Mouse (Mus musculus) lung, postnatal 0 days (tissue): ENCODE measurements around the gene Nostrin. TPM values are rescaled to one million over a fixed set of nuclear protein-coding genes. Genes with fewer than 3 reads are reported as not detected.

ENCODE experiments used
- ATAC-seq: fragments of 200-750 bp; cut with Nextera tagmentation; 2 replicates; pipeline ENCODE4 v1.8.0; 2017; ENCODE audit warnings: moderate library complexity
- DNase-seq: peaks from one replicate; pipeline ENCODE4 v3.0.0-alpha.2; 2016; ENCODE audit warnings: low spot score
- H3K27ac ChIP-seq: fragments of 300-500 bp; sonication (generic); 2 replicates; pipeline ENCODE4 v1.5.1; 2014; ENCODE audit warnings: antibody characterized with exemption, mild to moderate bottlenecking, low read length, mixed read lengths
- H3K27me3 ChIP-seq: fragments of 300-500 bp; sonication (generic); replicated peaks from 2 replicates; pipeline ENCODE4 v1.6.1; 2014; ENCODE audit warnings: low read length, mixed read lengths; ENCODE audit not compliant: insufficient read depth
- H3K36me3 ChIP-seq: fragments of 300-500 bp; sonication (generic); 2 replicates; pipeline ENCODE4 v1.6.1; 2014; ENCODE audit warnings: low read length, mixed read lengths; ENCODE audit not compliant: insufficient read depth
- H3K4me1 ChIP-seq: fragments of 300-500 bp; sonication (generic); 2 replicates; pipeline ENCODE4 v1.6.1; 2014; ENCODE audit warnings: antibody characterized with exemption, low read depth, low read length, mixed read lengths; ENCODE audit not compliant: insufficient read depth
- H3K4me2 ChIP-seq: fragments of 300-500 bp; sonication (generic); replicated peaks from 2 replicates; pipeline ENCODE4 v1.6.1; 2014; ENCODE audit warnings: low read depth, mild to moderate bottlenecking, low read length, moderate library complexity, mixed read lengths
- H3K4me3 ChIP-seq: fragments of 300-500 bp; sonication (generic); 2 replicates; pipeline ENCODE4 v1.5.1; 2014; ENCODE audit warnings: low read depth, low read length
- H3K9ac ChIP-seq: fragments of 300-500 bp; sonication (generic); replicated peaks from 2 replicates; pipeline ENCODE4 v1.6.1; 2014; ENCODE audit warnings: low read depth, mild to moderate bottlenecking
- H3K9me3 ChIP-seq: fragments of 300-500 bp; sonication (generic); 2 replicates; pipeline ENCODE4 v1.6.1; 2016; ENCODE audit warnings: low read length, mixed read lengths
- CTCF ChIP-seq: IDR thresholded peaks from 2 replicates; pipeline ENCODE4 v1.5.1; 2016; ENCODE audit warnings: antibody characterized with exemption, mild to moderate bottlenecking
- EP300 ChIP-seq: IDR thresholded peaks from 2 replicates; pipeline ENCODE4 v1.6.1; 2016; ENCODE audit warnings: antibody characterized with exemption, mild to moderate bottlenecking, control low read depth
- WGBS: fragments of 180-500 bp; shearing (Covaris S2); extraction: QIAGEN DNeasy Blood & Tissue Kit; methylation state at CpG from one replicate; pipeline ENCODE4 v1.1.7; 2014; 5-methylcytosine and 5-hydroxymethylcytosine counted together
- polyA plus RNA-seq: library from polyadenylated mRNA; unstranded; fragments of >200 nt; fragmentation: Nextera tagmentation; extraction: Ambion mirVana; gene quantifications from 2 replicates; pipeline ENCODE4 v1.2.1, GENCODE M21; 2015

Nostrin gene
- polyA plus RNA-seq, result 47.2 and 48.0 TPM in 2 replicates

DNA sequence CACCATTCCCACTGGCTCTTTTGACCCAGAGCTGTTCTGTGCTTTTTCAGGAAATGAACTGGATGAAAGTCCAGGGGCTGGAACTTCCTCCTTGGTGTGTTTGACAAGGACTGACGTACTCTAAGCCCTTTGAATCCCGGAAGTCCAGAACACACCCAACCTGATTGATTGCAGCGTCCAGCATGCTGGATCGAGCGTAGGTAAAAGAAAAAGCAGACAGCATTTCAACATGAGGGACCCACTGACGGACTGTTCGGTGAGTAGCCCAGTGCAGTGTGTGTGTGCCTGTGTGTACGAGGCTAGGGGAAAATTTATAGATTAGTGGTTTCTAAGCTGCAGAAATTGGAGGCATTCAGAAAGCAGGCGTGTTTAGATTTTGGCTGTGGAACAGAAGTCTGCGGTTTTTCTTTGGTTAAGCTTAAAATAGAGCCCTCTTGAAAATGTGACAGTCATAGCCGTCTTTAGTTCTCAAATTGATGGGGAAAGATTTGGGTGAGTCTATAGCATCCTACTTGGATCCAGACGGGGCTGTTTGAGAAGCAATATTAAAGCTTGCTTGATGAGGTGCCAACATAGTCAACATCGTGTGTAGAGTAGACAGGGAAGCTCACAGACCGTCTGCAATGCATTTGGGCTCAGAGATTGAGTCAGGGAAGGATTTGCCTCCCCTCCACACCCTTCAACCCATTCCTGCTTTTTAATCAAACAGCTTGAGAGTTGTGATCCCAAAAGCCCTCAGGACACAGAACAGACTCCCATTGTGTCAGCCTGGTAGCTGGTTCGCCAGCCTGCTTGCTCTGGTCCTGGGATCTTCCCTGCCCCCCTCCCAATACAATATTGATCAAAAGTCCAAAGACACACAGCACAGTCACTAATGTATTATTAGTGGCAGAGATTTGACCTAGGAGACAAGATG lies at the start of gene Nostrin:
Gene Nostrin (plus strand): TSS at position 140 of the 916 bp plus-strand sequence.
- WGBS, result 15% methylated on average over 15 of the region's 15 CpGs
- TF ChIP-seq CTCF, result no peak
- TF ChIP-seq EP300, result peak; percentile 96
- peak within 1 kb of the TSS; percentile 82 for H3K27ac ChIP-seq
- H3K4me1 ChIP-seq, result peaks cover 6% of the 10 kb centered on the region; the same call in 1 of the 2 replicates
- peak within 1 kb of the TSS; percentile 38 for H3K4me3 ChIP-seq
- H3K9me3 ChIP-seq, result no peaks in the 10 kb centered on the region
- peak within 1 kb of the TSS; percentile 26; the same call in 1 of the 2 replicates for H3K9ac ChIP-seq
- no peaks in the 10 kb centered on the region for H3K27me3 ChIP-seq
- peak; percentile 90 for ATAC-seq
- DNase-seq, result peak; percentile 89
- H3K4me2 ChIP-seq, result peak within 1 kb of the TSS; percentile 48
- no peaks in the 10 kb centered on the region for H3K36me3 ChIP-seq

DNA sequence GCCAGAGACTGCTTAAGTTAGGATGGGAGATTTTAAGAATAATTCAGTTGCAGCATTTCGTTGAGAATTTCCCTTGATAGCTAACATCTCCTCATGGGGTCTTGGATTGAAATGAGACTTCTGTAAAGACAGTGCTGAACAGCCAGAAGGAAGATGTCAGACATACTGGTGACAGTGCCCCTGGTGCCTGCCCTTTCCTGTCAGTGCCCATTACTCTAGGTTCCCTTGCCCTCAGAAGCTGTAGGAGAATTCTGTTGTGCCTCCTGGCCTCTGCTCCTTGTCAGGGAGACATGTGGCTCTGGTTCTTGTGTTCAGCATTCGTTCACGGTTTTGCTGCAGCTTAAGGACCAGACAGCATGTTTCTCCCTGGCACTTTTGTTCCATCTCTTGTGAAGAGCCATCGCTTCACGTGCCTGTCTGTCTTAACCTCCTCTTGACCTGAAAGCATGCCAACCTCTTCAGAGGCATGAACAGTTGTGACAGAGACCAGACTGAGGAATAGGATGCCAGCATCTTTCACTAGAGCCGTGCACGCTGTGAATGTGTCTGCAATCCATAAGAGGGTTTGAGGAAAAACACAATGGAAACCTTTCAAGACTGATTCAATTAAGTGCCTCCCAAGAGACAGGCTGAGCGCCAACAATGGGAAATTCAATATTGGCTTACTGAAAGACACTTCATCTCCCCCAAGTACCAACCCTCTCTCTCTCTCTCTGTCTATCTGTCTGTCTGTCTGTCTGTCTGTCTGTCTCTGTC lies 48.9 kb upstream of the Nostrin start:
- TF ChIP-seq EP300 (no peak), CTCF (no peak)
- Histone ChIP-seq H3K27me3 (no peaks in the 10 kb centered on the region), H3K9ac (no peak overlapping the region), H3K4me3 (no peak overlapping the region), H3K9me3 (no peaks in the 10 kb centered on the region), H3K4me2 (no peak overlapping the region), H3K36me3 (no peaks in the 10 kb centered on the region), H3K4me1 (no peaks in the 10 kb centered on the region), H3K27ac (no peak overlapping the region)
- WGBS, result 62% methylated on average over 8 of the region's 8 CpGs
- DNase-seq (no peak), ATAC-seq (no peak)

DNA sequence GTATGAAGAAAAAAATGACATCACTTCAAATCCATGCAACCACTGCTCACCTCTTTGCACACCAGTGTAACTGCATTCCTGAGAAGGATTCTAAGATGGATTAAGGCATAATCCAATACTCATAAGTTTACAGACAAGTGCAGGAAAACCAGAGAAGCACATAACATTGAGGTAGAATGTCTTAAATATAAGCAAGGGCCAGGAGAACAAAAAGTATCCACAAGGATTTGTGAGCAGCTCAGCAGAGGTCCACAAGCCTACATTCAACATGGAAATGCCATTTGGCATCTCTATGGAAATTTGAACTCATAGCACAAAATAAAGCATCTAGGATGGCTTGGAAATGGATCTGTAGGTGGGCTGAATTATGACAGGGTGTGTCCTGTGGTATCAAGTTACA lies 39.8 kb upstream of the Nostrin start:
- no peak overlapping the region for H3K9ac ChIP-seq
- H3K4me2 ChIP-seq, result no peak overlapping the region
- H3K27ac ChIP-seq, result no peak overlapping the region
- H3K4me3 ChIP-seq, result no peak overlapping the region
- ATAC-seq (no peak), DNase-seq (no peak)
- H3K4me1 ChIP-seq, result no peaks in the 10 kb centered on the region
- no peaks in the 10 kb centered on the region for H3K36me3 ChIP-seq
- TF ChIP-seq CTCF (no peak), EP300 (no peak)
- no peaks in the 10 kb centered on the region for H3K27me3 ChIP-seq
- H3K9me3 ChIP-seq, result no peaks in the 10 kb centered on the region

DNA sequence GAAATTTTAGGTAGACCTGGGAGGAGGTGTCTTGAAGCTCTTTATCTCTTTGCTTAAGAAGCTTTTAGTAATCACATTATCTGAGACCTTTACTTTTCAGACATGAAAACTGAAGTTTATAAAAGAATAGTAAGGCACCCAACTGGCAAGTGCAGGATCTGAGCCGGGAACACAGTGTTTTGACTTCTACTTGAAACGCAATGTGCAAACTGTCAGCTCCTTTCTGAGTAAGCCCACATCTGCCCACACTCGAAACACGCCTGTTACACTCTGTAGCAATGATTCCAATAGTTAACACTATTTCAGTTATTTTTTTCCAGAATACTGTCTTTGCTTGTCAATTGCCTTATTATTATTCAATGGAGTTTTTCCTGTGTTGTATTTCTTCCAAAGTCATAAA lies 38.8 kb upstream of the Nostrin start:
- no peak for ATAC-seq
- WGBS, result 68% methylated on average over 4 of the region's 4 CpGs
- no peak for TF ChIP-seq EP300
- TF ChIP-seq CTCF, result no peak

DNA sequence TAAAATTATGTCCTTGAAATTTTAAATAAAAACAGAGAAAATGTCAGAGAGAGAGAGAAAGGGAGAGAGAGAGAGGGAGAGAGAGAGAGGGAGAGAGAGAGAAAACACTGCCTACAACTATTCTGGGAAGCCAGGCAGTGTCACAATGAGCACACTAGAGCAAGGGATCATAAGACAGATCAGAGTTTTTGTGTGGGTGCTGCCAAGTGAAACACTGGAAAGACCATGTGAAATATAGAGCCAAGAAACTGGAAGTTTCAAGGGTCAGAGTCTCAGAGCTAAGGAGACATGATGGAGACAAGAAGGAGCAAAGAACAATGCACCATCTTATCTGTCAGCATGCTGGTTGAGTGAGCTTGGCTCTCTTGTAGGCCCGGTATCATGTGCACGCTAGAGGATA lies 38.1 kb upstream of the Nostrin start:
- no peak for TF ChIP-seq CTCF
- no peak for TF ChIP-seq EP300
- ATAC-seq (no peak), DNase-seq (no peak)
- no peak overlapping the region for H3K4me3 ChIP-seq
- no peak overlapping the region for H3K9ac ChIP-seq
- H3K4me1 ChIP-seq, result no peaks in the 10 kb centered on the region
- no peaks in the 10 kb centered on the region for H3K36me3 ChIP-seq
- no peak overlapping the region for H3K4me2 ChIP-seq
- H3K9me3 ChIP-seq, result no peaks in the 10 kb centered on the region
- no peak overlapping the region for H3K27ac ChIP-seq
- 90% methylated on average over 2 of the region's 2 CpGs for whole genome bisulfite sequencing
- H3K27me3 ChIP-seq, result no peaks in the 10 kb centered on the region

More for the DNA sequence above, 38.8 kb upstream of the Nostrin start:
- H3K9me3 ChIP-seq, result no peaks in the 10 kb centered on the region
- no peak overlapping the region for H3K9ac ChIP-seq
- no peak overlapping the region for H3K4me2 ChIP-seq
- no peaks in the 10 kb centered on the region for H3K36me3 ChIP-seq
- no peak for DNase-seq
- H3K4me3 ChIP-seq, result no peak overlapping the region
- H3K4me1 ChIP-seq, result no peaks in the 10 kb centered on the region
- no peaks in the 10 kb centered on the region for H3K27me3 ChIP-seq
- H3K27ac ChIP-seq, result no peak overlapping the region

DNA sequence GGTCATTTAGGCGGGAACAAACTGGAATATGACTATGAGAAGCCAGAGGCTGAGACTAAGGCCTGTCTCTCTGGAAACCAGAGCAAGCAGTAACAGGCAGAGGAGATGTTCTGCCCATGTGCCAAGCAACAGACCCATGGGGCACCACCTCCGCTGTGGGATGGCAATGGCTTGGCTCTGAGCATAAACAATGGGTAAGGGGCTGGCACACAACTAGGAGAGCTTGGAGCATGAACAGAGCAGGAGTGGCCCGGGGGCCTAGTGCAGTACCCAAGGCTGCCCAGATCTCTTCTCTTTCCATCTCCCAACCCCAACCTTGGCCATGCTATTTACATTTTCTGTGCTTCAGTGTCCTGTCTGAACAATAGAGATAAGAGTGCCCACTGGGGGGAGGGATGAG lies 36.9 kb upstream of the Nostrin start:
- no peaks in the 10 kb centered on the region for H3K27me3 ChIP-seq
- 87% methylated on average over 3 of the region's 3 CpGs for WGBS
- H3K4me3 ChIP-seq, result no peak overlapping the region
- TF ChIP-seq CTCF (no peak), EP300 (no peak)
- H3K9ac ChIP-seq, result no peak overlapping the region
- DNase-seq, result no peak
- H3K4me1 ChIP-seq, result no peaks in the 10 kb centered on the region
- ATAC-seq, result no peak
- no peak overlapping the region for H3K4me2 ChIP-seq
- no peaks in the 10 kb centered on the region for H3K36me3 ChIP-seq
- H3K9me3 ChIP-seq, result no peaks in the 10 kb centered on the region
- no peak overlapping the region for H3K27ac ChIP-seq
